Mouse (Mus musculus): ENCODE measurements around the gene Fev. TPM values are rescaled to one million over a fixed set of nuclear protein-coding genes. Genes with fewer than 3 reads are reported as not detected.

Fev gene
- total RNA-seq (2017) = not detected in 2 replicates

DNA sequence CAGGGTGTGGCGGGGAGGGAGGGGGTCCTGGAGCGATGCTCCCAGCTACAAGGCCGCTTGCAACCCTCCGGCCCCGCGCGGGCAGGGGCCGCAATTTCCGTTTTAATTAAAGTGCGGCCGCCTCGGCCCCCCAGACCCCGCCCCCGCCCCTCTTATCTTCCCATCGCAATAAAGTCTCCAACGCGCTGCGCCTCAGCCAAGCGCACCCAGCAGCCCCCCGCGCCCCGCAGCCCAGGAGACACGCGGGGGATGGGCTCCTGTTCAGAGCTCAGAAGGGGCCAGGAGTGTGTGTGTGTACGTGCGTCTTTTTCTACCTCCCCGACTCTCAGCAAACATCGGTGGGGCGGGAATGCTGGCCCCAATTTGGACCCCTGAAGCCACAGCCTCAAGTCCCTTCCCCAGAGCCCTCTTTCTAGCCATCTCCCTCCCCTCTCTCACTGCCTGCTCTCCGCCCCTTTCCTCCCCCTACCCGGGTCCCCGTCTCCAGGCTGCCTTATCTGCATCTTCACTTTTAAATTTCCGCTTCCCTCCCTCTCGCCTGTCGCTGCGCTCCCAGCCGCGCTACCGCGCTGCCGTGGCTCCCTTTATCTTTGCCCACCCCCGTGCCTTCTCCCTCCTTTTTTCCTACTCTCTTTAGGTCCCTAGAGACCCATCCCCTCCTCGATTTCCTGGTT, at the start of gene Fev:
Fev (minus strand) TSS at position 51 of the 674 bp plus-strand sequence.
- no peak for ATAC-seq (replicated peaks in 1 of 2; ENCODE audit: insufficient read depth in 1 of 2, low FRiP score in 2 of 2, low TSS enrichment in 1 of 2, low read depth in 1 of 2, poor library complexity in 2 of 2, severe bottlenecking in 2 of 2)

GRCm38 (mm10) chr1:74927621-74928296, 42.5 kb upstream of the Fev start:
- ATAC-seq (replicated peaks in 1 of 2; ENCODE audit: insufficient read depth in 1 of 2, low FRiP score in 2 of 2, low TSS enrichment in 1 of 2, low read depth in 1 of 2, poor library complexity in 2 of 2, severe bottlenecking in 2 of 2) = no peak

GRCm38 (mm10) chr1:74926721-74927120, 41.5 kb upstream of the Fev start:
- no peak for ATAC-seq (replicated peaks in 1 of 2; ENCODE audit: insufficient read depth in 1 of 2, low FRiP score in 2 of 2, low TSS enrichment in 1 of 2, low read depth in 1 of 2, poor library complexity in 2 of 2, severe bottlenecking in 2 of 2)

- no peak for ATAC-seq (replicated peaks in 1 of 2; ENCODE audit: insufficient read depth in 1 of 2, low FRiP score in 2 of 2, low TSS enrichment in 1 of 2, low read depth in 1 of 2, poor library complexity in 2 of 2, severe bottlenecking in 2 of 2)
Observed at GRCm38 (mm10) chr1:74924464-74924863, 39.2 kb upstream of the Fev start.

- no peak for ATAC-seq (replicated peaks in 1 of 2; ENCODE audit: insufficient read depth in 1 of 2, low FRiP score in 2 of 2, low TSS enrichment in 1 of 2, low read depth in 1 of 2, poor library complexity in 2 of 2, severe bottlenecking in 2 of 2)
Observed at GRCm38 (mm10) chr1:74915706-74916105, 30.5 kb upstream of the Fev start.

- no peak for ATAC-seq (replicated peaks in 1 of 2; ENCODE audit: insufficient read depth in 1 of 2, low FRiP score in 2 of 2, low TSS enrichment in 1 of 2, low read depth in 1 of 2, poor library complexity in 2 of 2, severe bottlenecking in 2 of 2)
Observed at GRCm38 (mm10) chr1:74902191-74902590, 17.0 kb upstream of the Fev start.

- no peak for ATAC-seq (replicated peaks in 1 of 2; ENCODE audit: insufficient read depth in 1 of 2, low FRiP score in 2 of 2, low TSS enrichment in 1 of 2, low read depth in 1 of 2, poor library complexity in 2 of 2, severe bottlenecking in 2 of 2)
Observed at GRCm38 (mm10) chr1:74901686-74902085, 16.5 kb upstream of the Fev start.

DNA sequence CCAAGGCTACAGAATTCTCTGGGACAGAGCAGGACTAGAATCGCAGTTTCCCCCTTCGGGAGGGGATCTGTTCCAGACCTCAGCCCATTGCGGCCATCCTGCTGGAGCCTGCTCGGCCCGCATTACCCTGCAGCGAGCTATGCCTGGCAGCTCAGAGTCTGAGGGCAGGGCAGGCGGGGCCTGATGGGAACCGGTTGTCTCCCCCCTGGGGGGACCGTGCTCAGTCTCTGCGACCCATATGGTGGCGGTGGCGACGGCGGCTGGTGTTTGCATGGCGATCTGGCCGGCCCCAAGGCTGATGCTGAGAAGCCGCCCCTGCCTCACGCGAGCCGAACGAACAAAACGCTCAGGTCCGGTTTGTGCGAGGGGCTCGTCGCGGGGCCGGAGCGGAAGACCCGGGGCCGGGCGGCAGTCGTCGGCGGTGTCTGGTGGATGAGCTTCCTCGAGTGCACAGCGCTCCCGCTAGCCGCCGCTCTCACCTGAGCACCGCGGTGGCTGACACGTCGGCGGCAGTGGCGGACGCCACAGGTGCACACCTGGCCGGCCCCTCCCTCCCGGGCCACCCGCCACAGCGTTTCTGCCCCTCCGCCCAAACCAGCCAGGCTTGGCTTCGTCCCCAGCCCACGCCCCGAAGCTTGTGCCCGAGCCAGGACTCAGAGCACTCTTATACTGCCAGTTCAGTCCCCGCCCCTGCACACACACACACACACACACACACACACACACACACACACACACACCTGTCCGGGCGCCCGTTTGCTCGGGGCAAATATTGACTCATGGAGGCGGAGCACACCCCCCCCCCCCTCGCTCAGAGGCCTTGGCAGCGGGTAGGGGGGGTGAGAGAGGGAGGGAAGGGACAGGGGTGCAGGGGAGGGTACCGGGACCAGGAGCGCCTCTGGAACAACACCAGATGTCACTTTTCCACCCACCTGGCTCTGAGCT, 15.4 kb upstream of the Fev start:
- ATAC-seq (replicated peaks in 1 of 2; ENCODE audit: insufficient read depth in 1 of 2, low FRiP score in 2 of 2, low TSS enrichment in 1 of 2, low read depth in 1 of 2, poor library complexity in 2 of 2, severe bottlenecking in 2 of 2) = 0 out of 4 replicates have a peak, but pooled peaks of 1 of the 2 experiments have one; percentile 17

- no peak for ATAC-seq (replicated peaks in 1 of 2; ENCODE audit: insufficient read depth in 1 of 2, low FRiP score in 2 of 2, low TSS enrichment in 1 of 2, low read depth in 1 of 2, poor library complexity in 2 of 2, severe bottlenecking in 2 of 2)
Observed at GRCm38 (mm10) chr1:74898656-74899431, 13.6 kb upstream of the Fev start.

- ATAC-seq (replicated peaks in 1 of 2; ENCODE audit: insufficient read depth in 1 of 2, low FRiP score in 2 of 2, low TSS enrichment in 1 of 2, low read depth in 1 of 2, poor library complexity in 2 of 2, severe bottlenecking in 2 of 2) = no peak
Observed at GRCm38 (mm10) chr1:74897976-74898375, 12.8 kb upstream of the Fev start.

GRCm38 (mm10) chr1:74894966-74895365, 9.7 kb upstream of the Fev start:
- ATAC-seq (replicated peaks in 1 of 2; ENCODE audit: insufficient read depth in 1 of 2, low FRiP score in 2 of 2, low TSS enrichment in 1 of 2, low read depth in 1 of 2, poor library complexity in 2 of 2, severe bottlenecking in 2 of 2) = no peak

GRCm38 (mm10) chr1:74893134-74893855, 8.1 kb upstream of the Fev start, which contains the start of gene Cryba2:
Cryba2 (minus strand) TSS chr1:74893143.
- peak; percentile 33 to 46; a peak in 1 of 4 replicates for ATAC-seq (replicated peaks in 1 of 2; ENCODE audit: insufficient read depth in 1 of 2, low FRiP score in 2 of 2, low TSS enrichment in 1 of 2, low read depth in 1 of 2, poor library complexity in 2 of 2, severe bottlenecking in 2 of 2)

DNA sequence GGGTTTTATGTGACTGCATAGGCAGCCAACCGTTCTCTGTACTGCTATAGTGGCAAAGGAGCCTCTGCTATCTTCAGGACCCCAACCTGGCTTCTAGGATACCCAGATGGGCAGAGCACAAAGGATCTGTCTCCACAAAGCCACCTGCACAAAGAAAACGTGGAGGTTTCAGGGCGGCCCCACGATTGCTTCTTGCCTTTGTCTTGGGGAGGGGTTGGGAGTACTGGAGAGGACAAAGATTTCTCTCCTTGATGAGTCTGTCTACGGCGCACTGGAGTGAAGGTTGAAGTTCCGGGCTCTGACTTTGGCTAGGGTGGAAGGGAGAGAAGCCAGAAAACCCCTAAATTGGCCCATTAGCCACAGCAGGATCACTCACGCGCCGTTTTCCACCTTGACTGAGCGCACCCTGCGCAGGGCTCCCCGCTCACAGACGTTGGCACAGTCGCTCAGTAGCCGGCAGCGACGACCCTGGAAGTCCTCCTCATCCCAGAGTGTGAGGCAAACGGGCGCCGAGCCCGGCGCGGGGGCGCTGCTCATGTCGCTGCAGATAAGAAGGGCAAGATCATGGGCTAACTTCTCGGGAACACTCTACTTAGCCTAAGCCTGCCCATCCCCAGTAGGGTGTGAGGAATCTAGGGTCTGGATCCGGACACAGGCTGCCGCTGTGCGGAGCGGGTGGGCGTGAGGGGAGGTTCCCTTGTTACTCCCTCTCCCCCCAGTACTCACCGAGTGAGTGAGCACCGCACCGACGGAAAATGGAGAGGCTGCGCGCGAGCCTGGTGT, 7.3 kb upstream of the Fev start:
- no peak for ATAC-seq (replicated peaks in 1 of 2; ENCODE audit: insufficient read depth in 1 of 2, low FRiP score in 2 of 2, low TSS enrichment in 1 of 2, low read depth in 1 of 2, poor library complexity in 2 of 2, severe bottlenecking in 2 of 2)

GRCm38 (mm10) chr1:74891513-74891912, 6.3 kb upstream of the Fev start:
- peak in 1 of 2 experiments; percentile 42; a peak in 1 of 4 replicates for ATAC-seq (replicated peaks in 1 of 2; ENCODE audit: insufficient read depth in 1 of 2, low FRiP score in 2 of 2, low TSS enrichment in 1 of 2, low read depth in 1 of 2, poor library complexity in 2 of 2, severe bottlenecking in 2 of 2)

GRCm38 (mm10) chr1:74884196-74885141, 750 bp downstream of the Fev start:
- ATAC-seq (replicated peaks in 1 of 2; ENCODE audit: insufficient read depth in 1 of 2, low FRiP score in 2 of 2, low TSS enrichment in 1 of 2, low read depth in 1 of 2, poor library complexity in 2 of 2, severe bottlenecking in 2 of 2) = 0 out of 4 replicates have a peak, but pooled peaks of 1 of the 2 experiments have one; percentile 10

Data from hematopoietic stem cell, adult 5-6 weeks (primary cell).